Mouse (Mus musculus): ENCODE measurements at regions not wholly inside any gene's neighbourhood (a gene's known extent, or its start where the extent isn't known, plus 50 kb on each side); places are given as distances from the start of the nearest gene placed in this dataset.

DNA sequence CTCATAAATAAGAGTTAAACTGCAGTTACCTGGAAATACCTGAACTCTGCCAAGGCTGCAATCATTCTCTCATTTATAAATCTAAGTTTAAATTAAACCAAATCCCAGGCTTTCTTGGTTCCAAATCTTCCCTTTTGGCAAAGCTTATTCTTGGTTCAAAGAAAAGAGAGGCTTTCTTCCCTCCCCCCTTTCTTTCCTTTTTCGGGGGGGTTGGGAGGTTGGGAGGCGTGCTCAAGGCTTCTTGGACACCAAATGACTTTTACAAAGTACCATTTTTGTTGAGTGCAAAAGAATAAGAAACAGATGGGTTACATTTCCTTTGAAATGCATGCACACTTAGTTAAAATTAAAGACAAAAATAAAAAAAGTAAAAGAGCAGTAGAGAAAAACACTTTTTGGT lies 105.4 kb upstream of the Mroh9 start:
- intact Hi-C loops (cut with DNase I), result no loop called here
- DNase-seq, result no peak

DNA sequence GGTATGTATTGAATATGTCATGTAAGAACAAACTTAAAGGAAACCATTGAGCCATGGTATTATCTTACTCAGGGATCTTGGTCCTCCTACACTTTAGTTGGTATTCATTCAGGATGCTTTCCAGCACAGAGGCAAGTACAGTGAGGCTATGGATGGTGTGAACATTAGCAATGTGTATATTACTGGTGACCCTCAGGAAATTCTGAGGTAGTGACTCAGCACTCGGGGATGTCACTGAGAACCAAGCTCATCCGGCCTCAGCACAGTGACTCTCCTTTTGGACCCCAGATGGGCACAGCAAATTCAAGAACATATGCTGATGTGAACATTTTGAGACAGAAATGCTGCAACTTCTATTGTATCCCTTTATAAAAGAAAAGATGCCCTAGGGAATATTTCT lies 96.4 kb upstream of the Mroh9 start:
- DNase-seq, result no peak
- intact Hi-C loops (cut with DNase I), result no loop called here

DNA sequence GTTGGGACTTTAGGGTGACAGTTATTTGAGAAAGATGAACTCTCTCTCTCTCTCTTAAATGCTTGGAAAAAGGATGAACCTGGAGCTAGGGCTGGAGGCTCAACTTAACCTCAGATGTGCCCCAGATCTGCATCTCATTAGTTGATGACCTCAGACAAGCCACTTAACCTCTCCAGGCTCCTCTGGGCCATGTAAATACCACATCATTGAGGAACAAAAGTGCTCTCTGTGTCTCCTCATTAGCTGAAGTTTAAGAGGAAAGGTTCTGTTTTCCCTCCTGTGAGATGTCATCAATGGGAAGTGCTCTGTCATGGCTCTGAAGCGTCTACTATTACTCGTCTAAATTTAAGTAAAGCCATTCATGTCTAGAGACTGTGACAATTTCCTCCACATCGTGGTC lies 91.5 kb upstream of the Mroh9 start:
- no peak for DNase-seq
- intact Hi-C loops (cut with DNase I), result no loop called here

DNA sequence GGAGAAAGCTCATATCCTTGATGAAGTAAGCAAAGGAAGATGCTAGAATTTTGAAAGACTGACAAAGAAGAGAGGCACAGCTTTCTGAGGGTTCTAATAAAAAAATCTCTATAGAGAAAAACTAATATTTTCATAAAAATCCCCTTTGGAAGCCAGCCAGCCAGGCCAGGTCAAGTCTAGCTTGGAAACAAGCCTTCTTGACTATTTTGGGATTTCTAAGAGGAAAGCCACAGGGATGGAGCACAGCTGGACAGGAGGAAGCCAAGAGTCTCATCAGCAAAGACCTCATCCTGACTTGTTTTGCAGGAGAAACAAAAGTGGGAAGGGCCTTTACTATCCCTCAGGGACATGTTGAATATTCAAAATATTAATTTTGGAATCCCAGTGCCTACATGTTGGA lies 81.6 kb upstream of the Mroh9 start:
- intact Hi-C loops (cut with DNase I), result loop anchor here (5.0 kb wide), 2 partner anchors 55 to 145 kb away; partner anchors contain the start of gene Prrx1
- DNase-seq, result peak; percentile 27 to 49

DNA sequence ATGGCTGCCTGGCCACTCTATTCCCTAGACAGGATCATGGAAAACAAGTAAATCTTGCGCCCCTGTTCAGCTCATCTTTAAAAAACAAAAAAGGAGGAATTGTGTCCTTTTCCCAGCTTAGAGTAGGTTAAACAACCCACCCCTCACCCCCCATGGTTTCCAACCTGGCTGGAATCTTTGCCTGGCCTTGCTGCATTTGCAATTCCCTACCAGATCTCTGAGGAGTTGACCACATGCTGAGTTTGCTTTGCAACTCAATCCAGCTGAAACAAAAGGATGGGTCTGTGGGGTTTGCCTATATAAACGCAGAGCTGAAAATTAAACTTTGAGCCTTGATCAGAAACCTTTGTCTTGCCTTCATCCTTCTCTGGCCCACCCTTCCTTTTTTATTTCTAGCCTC lies 78.2 kb upstream of the Mroh9 start:
- no peak for DNase-seq
- intact Hi-C loops (cut with DNase I), result no loop called here

DNA sequence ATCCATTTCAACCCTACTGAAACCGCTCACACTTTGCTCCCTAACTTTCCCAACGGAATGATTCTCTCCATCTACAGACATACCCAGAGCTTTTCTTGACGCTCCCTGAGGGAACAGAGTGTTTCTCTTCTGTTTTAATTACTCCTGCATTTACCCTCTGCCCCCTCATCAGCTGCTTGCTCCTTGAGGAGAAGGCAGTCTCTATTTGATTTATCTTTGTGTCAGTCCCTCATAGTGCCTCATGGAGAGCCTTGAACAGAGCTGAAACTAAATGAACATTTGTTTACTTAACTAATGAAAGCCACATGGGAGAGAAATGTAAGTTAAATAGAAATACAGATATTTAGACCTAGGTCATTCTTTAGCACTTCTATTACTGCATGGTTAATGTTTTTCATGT lies 74.4 kb upstream of the Mroh9 start:
- DNase-seq, result no peak
- intact Hi-C loops (cut with DNase I), result no loop called here

DNA sequence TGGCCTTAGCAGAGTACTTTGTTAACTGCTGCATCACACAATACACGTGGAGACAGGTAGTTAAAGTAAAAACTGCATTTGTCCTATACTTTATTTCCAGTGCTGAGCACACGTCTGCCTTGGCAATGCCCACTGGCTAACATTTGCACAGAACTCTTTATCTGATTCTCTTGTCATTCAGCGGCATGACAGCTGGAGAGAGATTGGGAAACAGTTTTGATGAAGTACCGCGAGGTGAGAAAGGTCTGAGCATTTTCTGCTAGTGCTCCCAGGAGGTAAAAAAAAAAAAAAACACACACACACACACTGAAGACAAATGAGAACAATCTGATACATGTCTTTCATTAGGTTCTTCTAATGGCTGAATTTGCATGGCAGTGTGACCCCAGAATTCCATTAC lies 73.0 kb upstream of the Mroh9 start:
- no peak for DNase-seq
- intact Hi-C loops (cut with DNase I), result no loop called here

DNA sequence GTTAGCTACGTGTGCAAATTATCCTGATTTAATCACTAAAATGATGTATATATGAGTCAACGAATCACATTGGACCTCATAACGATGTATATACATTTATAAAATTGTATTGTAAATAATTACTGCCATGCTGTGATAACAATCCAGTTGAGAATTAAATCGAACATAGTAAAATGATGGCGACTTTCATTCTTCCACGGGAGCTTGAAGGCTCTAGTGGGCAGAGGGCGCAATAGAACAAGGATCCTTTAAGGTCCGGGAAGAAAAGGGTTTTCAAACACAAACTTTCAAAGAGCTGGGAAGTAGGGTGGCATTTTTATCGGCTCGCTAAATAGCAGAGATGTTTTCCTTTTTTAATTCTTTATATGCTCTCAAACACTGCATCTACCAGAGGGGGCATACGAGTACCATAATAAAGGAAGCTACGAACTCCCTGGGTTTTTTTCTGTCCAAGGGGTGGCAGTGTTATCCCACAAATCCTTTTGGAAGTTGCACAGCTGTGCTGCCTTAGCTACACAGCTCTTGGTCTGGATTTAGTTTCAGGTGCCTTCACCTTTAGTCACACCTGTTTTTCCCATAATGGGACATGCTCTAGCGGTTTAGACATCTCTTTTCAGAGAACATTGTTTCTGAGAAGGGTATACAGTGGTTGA lies 64.9 kb upstream of the Mroh9 start:
- intact Hi-C loops (cut with DNase I), result loop anchor here (5.0 kb wide), 1 partner anchor 162 kb away; the partner anchor contains the start of gene Prrx1
- peak; percentile 20 to 62 for DNase-seq

DNA sequence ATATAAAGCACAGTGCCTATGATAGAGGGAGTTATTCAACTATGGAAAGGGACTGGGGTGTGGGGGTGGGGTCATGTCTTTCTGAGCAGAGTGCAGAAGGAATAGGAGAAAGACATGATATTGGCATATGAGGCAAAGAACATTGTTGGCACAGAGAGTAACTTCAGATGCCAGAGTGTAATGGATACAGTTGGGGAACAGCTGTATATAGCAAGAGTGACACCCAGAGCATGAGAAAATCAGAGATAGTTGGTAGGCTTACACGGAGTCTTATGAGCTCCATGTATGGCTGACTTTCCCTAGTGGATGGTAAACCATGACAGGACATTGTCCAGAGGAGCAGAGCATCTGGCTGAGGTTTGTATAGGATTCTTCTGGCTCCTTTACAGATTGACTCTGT lies 61.2 kb upstream of the Mroh9 start:
- no peak for DNase-seq
- intact Hi-C loops (cut with DNase I), result loop anchor here (10.0 kb wide), 2 partner anchors 458 to 678 kb away; no protein-coding TSS in a partner anchor

DNA sequence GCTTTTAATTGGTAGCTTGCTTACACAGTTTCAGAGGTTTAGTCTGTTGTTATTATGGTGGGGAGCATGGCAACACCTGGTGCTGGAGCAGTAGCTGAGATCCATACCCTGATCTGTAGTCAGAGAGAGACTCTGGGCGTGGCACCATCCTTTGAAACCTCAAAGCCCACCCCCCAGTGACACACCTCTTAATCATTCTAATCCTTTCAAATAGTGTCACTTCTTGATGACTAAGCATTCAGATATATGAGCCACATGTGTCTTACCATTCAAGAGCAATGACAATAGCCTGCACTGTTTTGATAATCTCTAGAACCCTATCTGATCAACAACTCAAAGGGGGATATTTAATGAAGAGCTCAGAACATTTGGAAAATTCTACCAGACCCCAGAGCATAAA lies 57.6 kb upstream of the Mroh9 start:
- no peak for DNase-seq
- intact Hi-C loops (cut with DNase I), result loop anchor here (10.0 kb wide), 2 partner anchors 462 to 682 kb away; no protein-coding TSS in a partner anchor

DNA sequence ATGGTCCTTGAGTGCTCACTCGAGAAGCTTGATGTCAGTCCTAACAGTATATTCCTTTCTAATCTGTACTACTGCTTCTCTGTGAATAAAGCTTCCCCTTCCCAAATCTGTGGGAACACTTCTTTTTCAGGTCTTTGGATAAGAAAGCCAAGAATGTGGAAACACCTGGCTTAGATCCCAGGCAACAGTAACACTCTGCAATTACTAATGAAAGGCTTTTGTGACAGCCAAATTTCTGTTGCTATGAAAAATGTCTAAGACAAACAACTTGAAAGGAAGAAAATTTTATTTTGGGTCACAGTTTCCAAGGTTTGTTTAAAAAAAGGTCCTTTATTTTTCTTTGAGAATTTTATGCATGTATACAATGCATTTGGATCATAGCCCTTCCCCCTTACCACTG lies 56.0 kb upstream of the Mroh9 start:
- intact Hi-C loops (cut with DNase I), result loop anchor here (10.0 kb wide), 2 partner anchors 463 to 683 kb away; no protein-coding TSS in a partner anchor
- no peak for DNase-seq

DNA sequence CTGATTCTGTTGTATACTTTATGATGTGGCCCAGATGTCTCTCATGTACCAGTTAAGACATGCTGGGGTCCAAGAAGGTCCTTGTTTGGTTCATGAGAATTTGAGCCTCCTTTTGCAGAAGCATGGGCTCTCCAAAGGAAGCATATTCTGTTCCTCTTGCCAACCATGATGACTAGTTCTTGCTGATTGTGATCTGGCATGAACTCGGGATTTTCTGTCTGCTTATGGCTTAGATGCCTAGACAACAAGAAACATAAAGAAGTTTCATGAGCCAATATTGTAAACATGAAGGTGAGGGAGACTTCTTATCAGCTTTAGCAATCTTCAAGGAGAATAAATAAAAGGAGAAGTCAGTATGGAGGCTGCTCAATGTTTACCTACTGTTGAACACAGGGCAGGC lies 52.7 kb upstream of the Mroh9 start:
- intact Hi-C loops (cut with DNase I), result no loop called here
- no peak for DNase-seq
